Mouse (Mus musculus): ENCODE measurements around the gene Lamc3. TPM values are rescaled to one million over a fixed set of nuclear protein-coding genes. Genes with fewer than 3 reads are reported as not detected.

The Lamc3 gene
- polyA plus RNA-seq, 1 experiment from 2014 or later, result 0.43 TPM

DNA sequence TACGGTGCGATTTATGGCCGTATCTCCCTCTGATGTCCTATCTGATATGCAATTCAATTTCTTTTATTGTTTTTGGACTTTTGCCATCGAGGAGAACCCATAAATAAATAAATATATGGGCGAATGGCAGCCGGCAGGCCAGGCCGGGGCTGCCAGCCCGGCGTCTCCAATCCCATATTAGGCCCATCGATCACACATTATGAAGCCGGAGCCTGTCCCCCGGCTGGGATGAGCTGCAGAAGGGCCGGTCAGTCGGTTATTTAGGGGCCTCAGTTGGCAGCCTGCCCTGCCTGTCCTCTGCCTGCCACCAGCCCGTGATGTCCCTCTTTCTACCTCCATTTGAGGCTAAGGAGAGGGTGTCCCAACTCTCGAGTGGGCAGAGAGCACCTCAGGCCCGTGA lies 8.5 kb upstream of the Lamc3 start:
- H3K27me3 ChIP-seq, result peaks cover 84% of the 10 kb centered on the region
- H3K4me3 ChIP-seq, result no peak overlapping the region
- WGBS, result 65% methylated on average over 17 of the region's 17 CpGs
- H3K36me3 ChIP-seq, result no peaks in the 10 kb centered on the region
- no peak overlapping the region for H3K4me2 ChIP-seq
- H3K9ac ChIP-seq, result no peak overlapping the region
- H3K27ac ChIP-seq, result no peak overlapping the region
- 0 out of 2 replicates have a peak, but pooled peaks cover 2% of the 10 kb centered on the region for H3K4me1 ChIP-seq (replicated peaks)
- ATAC-seq (replicated peaks; ENCODE audit: insufficient number of reproducible peaks, insufficient read depth, low FRiP score, low read depth), result no peak
- no peaks in the 10 kb centered on the region for H3K9me3 ChIP-seq (replicated peaks)

DNA sequence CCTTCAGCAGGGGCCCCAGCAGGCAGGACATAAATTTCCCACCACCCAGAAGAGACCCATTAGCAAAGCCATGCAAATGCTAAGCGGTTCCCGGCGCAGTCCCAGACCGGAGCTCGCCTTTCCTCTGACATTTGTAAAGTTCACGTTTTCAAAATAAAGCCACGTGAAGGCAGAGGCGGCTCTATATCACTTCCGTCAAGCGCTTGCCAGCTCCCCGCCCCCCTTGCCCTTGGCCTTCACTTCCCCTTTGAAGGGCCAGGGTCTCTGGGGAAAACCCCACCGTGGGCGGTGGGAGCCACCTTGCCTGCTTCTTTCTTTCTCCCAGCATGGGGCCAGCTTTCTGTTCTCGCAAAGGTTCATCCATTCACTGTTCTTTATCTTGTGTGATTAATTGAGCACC lies 6.2 kb upstream of the Lamc3 start:
- Histone ChIP-seq H3K4me1 (replicated peaks) (0 out of 2 replicates have a peak, but pooled peaks cover 2% of the 10 kb centered on the region), H3K9me3 (replicated peaks) (no peaks in the 10 kb centered on the region), H3K27ac (no peak overlapping the region), H3K36me3 (no peaks in the 10 kb centered on the region), H3K4me2 (peak overlapping the region; percentile 1; the same call in 1 of the 2 replicates), H3K27me3 (peaks cover 89% of the 10 kb centered on the region), H3K9ac (no peak overlapping the region), H3K4me3 (no peak overlapping the region)
- 9% methylated on average over 14 of the region's 14 CpGs for WGBS
- no peak for ATAC-seq (replicated peaks; ENCODE audit: insufficient number of reproducible peaks, insufficient read depth, low FRiP score, low read depth)

DNA sequence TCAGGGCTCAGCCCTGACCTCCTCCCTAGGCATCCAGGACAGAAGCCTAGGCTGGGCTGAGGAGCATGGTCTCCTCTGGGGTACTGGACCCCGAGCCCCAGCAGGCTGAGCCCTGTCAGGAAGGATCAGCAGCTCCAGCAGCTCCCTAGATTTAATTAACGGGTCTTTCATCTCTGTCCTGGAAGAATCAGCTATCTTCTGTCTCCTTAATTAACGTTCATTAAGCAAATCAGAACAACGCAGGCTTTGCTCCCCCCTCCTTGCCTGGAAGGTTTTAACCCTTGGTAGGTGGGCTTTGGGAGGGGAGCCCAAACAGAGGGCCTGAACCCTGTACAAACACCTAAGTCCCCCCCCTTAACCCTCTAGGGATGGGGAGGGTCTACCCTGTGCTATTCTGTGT lies 4.0 kb upstream of the Lamc3 start:
- WGBS, result 24% methylated on average over 4 of the region's 4 CpGs
- Histone ChIP-seq H3K9ac (no peak overlapping the region), H3K4me1 (replicated peaks) (peaks cover 7% of the 10 kb centered on the region), H3K4me3 (no peak overlapping the region), H3K27ac (no peak overlapping the region), H3K36me3 (no peaks in the 10 kb centered on the region), H3K9me3 (replicated peaks) (no peaks in the 10 kb centered on the region), H3K27me3 (peaks cover 96% of the 10 kb centered on the region), H3K4me2 (no peak overlapping the region)
- no peak for ATAC-seq (replicated peaks; ENCODE audit: insufficient number of reproducible peaks, insufficient read depth, low FRiP score, low read depth)

DNA sequence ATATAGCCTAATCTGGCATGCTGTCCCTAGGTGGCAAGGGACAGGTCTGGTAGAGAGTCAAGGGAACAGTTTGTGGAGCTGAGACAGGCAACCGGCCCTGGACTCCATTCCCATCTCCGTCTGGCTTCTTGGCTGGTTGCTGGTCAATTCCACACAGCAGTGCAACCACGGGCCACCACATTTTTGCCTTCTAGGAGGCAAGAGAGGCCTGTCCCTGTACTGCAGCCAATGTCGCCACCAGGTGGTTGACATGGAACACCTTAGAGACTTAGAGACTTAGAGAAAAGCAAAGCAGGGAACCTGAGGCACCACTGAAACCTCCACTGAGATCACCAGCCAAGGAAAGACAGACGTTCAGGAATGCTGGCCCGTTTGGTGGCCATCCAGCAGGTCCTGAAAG lies 2.3 kb upstream of the Lamc3 start:
- Histone ChIP-seq H3K27me3 (peaks cover 96% of the 10 kb centered on the region), H3K27ac (no peak overlapping the region), H3K9me3 (replicated peaks) (no peaks in the 10 kb centered on the region), H3K9ac (no peak overlapping the region), H3K4me2 (no peak overlapping the region), H3K36me3 (no peaks in the 10 kb centered on the region), H3K4me1 (replicated peaks) (peaks cover 7% of the 10 kb centered on the region), H3K4me3 (no peak overlapping the region)
- 17% methylated on average over 6 of the region's 6 CpGs for WGBS
- no peak for ATAC-seq (replicated peaks; ENCODE audit: insufficient number of reproducible peaks, insufficient read depth, low FRiP score, low read depth)

DNA sequence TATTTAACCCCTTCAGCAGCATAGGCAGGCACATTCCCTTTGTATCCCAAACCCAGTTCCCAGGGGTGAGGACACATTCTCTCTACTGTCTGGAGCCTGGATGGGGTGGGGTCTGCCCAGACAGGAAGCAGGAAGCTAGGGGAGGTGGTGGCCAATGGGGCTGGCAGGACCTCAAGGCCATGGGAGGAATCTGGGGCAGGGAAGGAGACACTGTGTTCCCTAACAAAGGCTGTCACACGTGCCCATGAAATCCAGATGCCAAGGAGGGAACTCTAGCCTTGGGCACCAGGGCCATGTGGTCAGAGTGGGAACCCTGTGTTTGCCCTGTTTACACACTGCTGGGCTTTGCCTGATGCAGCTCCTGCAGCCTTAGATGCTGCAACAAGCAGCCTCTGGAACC lies 1.8 kb downstream of the Lamc3 start:
- H3K36me3 ChIP-seq, result no peaks in the 10 kb centered on the region
- 17% methylated on average over 1 of the region's 1 CpGs for WGBS
- no peak overlapping the region for H3K4me3 ChIP-seq
- no peak overlapping the region for H3K4me2 ChIP-seq
- H3K27ac ChIP-seq, result no peak overlapping the region
- H3K4me1 ChIP-seq (replicated peaks), result peaks cover 4% of the 10 kb centered on the region
- H3K27me3 ChIP-seq, result peaks cover 66% of the 10 kb centered on the region
- no peak for ATAC-seq (replicated peaks; ENCODE audit: insufficient number of reproducible peaks, insufficient read depth, low FRiP score, low read depth)
- no peaks in the 10 kb centered on the region for H3K9me3 ChIP-seq (replicated peaks)
- no peak overlapping the region for H3K9ac ChIP-seq

DNA sequence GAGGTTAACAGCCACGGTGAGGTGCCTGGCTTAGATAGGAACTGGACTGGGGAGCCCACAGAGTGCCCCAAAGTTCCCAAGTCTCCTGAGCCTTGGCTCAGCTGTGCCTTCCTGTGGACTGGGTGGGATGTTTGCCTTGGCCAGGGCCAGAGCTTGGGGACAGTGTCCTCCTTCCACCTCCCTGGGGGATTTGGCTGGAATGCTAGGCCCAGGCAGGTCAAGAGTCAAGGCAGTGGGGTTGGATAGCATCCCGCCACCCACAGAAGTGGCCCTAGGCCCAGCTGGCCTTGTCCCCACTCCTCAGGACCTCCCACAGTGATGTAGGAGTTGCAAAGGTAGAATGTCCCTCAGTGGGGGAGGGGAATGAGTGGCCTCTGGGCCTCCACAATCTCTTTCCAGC lies 4.1 kb downstream of the Lamc3 start:
- Histone ChIP-seq H3K27me3 (peaks cover 43% of the 10 kb centered on the region), H3K27ac (no peak overlapping the region), H3K4me3 (no peak overlapping the region), H3K9ac (no peak overlapping the region), H3K36me3 (no peaks in the 10 kb centered on the region), H3K4me2 (no peak overlapping the region), H3K9me3 (replicated peaks) (no peaks in the 10 kb centered on the region), H3K4me1 (replicated peaks) (peaks cover 4% of the 10 kb centered on the region)
- WGBS, result 71% methylated on average over 2 of the region's 2 CpGs
- ATAC-seq (replicated peaks; ENCODE audit: insufficient number of reproducible peaks, insufficient read depth, low FRiP score, low read depth), result no peak

DNA sequence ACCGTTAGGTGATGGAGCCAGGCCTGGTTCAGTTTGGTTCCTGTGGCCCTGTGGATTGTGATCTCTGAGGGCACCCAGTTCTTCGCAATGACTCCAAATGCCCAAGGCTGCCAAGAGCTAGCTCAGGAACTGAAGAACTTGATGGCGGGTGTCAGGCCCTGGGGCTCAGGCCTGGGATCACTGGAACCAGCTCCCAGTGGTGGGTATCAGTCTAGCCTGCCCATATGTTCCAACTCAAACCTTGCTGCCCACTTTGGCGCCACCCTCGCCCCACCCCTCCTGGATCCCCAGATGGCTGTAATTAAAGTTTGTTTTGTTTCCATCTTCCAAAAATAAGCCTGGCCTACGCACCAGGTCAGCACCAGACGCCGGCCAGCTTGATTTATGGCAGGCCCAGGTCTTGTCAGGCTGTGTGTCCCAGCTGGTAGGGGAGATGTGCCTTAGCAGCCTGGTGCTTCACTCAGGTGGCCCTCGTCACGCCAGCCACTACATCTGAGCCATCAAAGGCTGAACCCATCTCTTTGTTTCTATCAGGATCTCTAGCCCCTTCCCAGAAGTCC lies 6.1 kb downstream of the Lamc3 start:
- Histone ChIP-seq H3K9me3 (replicated peaks) (no peaks in the 10 kb centered on the region), H3K4me3 (no peak overlapping the region), H3K4me1 (replicated peaks) (no peaks in the 10 kb centered on the region), H3K27me3 (peaks cover 23% of the 10 kb centered on the region), H3K9ac (no peak overlapping the region), H3K4me2 (no peak overlapping the region), H3K27ac (no peak overlapping the region), H3K36me3 (no peaks in the 10 kb centered on the region)
- WGBS, result 75% methylated on average over 10 of the region's 10 CpGs
- no peak for ATAC-seq (replicated peaks; ENCODE audit: insufficient number of reproducible peaks, insufficient read depth, low FRiP score, low read depth)

DNA sequence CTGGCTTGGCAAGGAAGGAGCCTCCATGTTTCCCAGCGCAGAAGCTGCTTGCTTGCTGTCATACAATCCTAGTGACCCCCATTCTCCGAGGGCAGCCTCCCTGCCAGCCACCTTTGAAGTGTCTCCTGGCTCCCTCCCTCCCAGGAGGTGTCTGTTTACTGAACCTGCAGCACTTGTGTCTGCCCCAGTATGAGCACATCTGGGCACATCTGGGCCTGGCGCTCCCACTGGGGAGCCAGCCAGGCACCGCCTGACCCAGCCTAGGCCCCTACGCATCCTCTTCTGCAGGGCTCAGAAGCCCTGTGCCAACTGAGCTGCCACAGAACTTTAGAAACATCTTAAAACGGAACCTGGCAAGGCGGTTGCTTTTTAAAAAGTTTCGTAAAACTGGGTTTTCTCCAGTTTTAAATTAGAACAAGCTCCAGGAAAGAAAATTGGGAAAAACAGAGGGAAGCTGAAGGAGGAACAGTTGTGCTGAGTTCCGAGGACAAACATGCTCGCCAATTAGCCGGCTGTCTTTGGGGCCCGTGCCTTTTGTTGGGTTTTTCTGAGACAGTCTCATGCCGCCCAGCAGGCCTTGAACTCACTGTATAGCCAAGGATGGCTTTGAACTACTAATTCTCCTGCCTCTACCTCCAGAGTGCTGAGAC lies 7.3 kb downstream of the Lamc3 start:
- Histone ChIP-seq H3K9ac (no peak overlapping the region), H3K4me1 (replicated peaks) (no peaks in the 10 kb centered on the region), H3K27me3 (peaks cover 11% of the 10 kb centered on the region; the same call in 1 of the 2 replicates), H3K36me3 (no peaks in the 10 kb centered on the region), H3K4me2 (no peak overlapping the region), H3K9me3 (replicated peaks) (no peaks in the 10 kb centered on the region), H3K27ac (no peak overlapping the region), H3K4me3 (no peak overlapping the region)
- no peak for ATAC-seq (replicated peaks; ENCODE audit: insufficient number of reproducible peaks, insufficient read depth, low FRiP score, low read depth)
- WGBS, result 66% methylated on average over 13 of the region's 13 CpGs

DNA sequence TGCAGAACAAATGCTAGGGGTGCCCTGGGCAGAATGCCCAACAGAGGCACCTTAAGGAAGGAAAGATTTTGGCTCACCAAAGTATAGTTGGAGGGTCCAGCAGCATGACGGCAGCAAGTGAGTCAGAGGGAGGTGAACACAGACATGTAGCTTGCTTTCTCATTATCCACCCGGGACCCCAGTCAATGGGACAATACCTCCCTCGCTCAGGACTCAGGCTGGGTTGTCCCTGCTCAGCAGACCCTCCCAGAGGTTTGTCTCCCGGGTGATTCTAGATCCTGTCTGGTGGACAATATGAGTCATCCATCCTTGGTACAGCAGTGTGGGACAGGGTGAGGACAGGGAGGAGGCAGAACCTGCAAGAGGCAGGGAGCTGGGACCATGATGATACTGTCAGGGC lies 13.8 kb downstream of the Lamc3 start:
- Histone ChIP-seq H3K9ac (no peak overlapping the region), H3K27ac (no peak overlapping the region), H3K27me3 (no peaks in the 10 kb centered on the region), H3K9me3 (replicated peaks) (no peaks in the 10 kb centered on the region), H3K36me3 (no peaks in the 10 kb centered on the region), H3K4me2 (no peak overlapping the region), H3K4me1 (replicated peaks) (peaks cover 5% of the 10 kb centered on the region; the same call in 1 of the 2 replicates), H3K4me3 (no peak overlapping the region)
- no peak for ATAC-seq (replicated peaks; ENCODE audit: insufficient number of reproducible peaks, insufficient read depth, low FRiP score, low read depth)
- 62% methylated on average over 4 of the region's 4 CpGs for WGBS

DNA sequence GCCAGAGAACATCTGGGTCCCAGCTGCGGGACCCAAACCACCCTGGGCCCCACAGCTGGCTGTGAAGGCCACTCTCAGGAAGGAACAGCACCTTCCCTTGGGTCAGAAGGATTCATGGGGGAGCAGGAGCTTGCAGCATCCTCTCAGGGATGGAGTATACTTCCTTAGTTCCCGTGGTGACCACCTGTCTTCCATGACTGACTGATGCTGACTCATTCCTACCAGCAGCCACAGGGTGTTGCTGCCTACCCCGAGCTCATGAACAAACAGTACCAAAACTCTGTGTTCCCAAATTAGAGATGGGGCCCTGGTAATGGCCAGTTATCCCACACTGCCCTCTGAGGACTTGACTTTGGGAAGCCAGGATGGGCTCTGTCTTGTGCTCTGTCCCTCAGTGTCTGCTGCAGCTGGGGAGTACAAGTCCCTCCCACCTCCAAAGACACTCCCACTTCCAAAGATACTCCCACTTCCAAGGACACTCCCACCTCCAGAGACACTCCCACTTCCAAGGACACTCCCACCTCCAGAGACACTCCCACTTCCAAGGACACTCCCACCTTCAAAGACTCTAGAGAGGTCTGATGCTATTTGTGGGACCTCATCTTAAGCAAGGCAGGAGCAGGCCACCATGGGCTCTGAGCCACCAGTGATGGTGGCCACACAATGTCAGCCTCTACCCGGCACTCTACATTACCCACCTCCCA lies 14.7 kb downstream of the Lamc3 start:
- Histone ChIP-seq H3K27ac (no peak overlapping the region), H3K4me2 (no peak overlapping the region), H3K9me3 (replicated peaks) (no peaks in the 10 kb centered on the region), H3K4me1 (replicated peaks) (peaks cover 5% of the 10 kb centered on the region; the same call in 1 of the 2 replicates), H3K4me3 (no peak overlapping the region), H3K9ac (no peak overlapping the region), H3K27me3 (no peaks in the 10 kb centered on the region), H3K36me3 (no peaks in the 10 kb centered on the region)
- no peak for ATAC-seq (replicated peaks; ENCODE audit: insufficient number of reproducible peaks, insufficient read depth, low FRiP score, low read depth)
- WGBS, result 45% methylated on average over 4 of the region's 4 CpGs

DNA sequence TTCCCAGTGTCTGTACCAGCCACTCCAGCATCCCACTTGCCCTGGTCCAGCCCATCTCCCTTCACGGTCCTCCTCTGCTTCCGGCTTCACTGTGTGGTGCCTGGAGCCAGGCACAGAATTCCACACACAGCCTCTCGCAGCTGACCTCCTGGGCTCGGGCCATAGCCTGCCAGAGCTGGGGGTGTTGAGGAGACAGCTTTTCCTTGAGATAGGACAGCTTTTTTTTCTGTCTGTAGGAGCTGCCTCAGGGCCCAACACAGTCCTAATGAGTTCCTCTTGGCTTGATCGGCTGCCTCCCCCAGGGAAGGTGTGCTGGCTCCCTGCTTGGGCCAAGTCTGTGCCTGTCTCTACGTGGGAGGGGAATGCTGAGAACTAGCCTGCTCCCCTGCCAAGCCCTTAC lies 17.0 kb downstream of the Lamc3 start:
- ATAC-seq (replicated peaks; ENCODE audit: insufficient number of reproducible peaks, insufficient read depth, low FRiP score, low read depth), result no peak; the same call in 1 of the 2 replicates
- Histone ChIP-seq H3K4me3 (no peak overlapping the region), H3K27me3 (no peaks in the 10 kb centered on the region), H3K9me3 (replicated peaks) (no peaks in the 10 kb centered on the region), H3K9ac (no peak overlapping the region), H3K4me2 (no peak overlapping the region), H3K4me1 (replicated peaks) (peaks cover 5% of the 10 kb centered on the region; the same call in 1 of the 2 replicates), H3K36me3 (no peaks in the 10 kb centered on the region), H3K27ac (no peak overlapping the region)
- WGBS, result 24% methylated on average over 6 of the region's 6 CpGs
